Mouse (Mus musculus) mouse trophoblast stem cell (cell line): ENCODE measurements around the gene Slc7a6.

Source experiments
- in situ Hi-C, 2 experiments: fragments of 300-500 bp; cut with MseI, MboI; formaldehyde crosslinking; loops; 2 replicates in 1 of 2; 3 replicates in 1 of 2; pipeline ENCODE4 v1.15.1; 2025

Slc7a6 gene

GRCm38 (mm10) chr8:106140769-106141168 is 27.9 kb upstream of the Slc7a6 start:
- in situ Hi-C loops, result no loop called here

GRCm38 (mm10) chr8:106145331-106145730 is 23.3 kb upstream of the Slc7a6 start:
- in situ Hi-C loops, result no loop called here

- in situ Hi-C loops, result no loop called here
Observed at GRCm38 (mm10) chr8:106146014-106146413, 22.6 kb upstream of the Slc7a6 start.

- in situ Hi-C loops, result no loop called here
Observed at GRCm38 (mm10) chr8:106147868-106148565, 20.6 kb upstream of the Slc7a6 start.

- in situ Hi-C loops, result no loop called here
Observed at GRCm38 (mm10) chr8:106149025-106149424, 19.6 kb upstream of the Slc7a6 start.

GRCm38 (mm10) chr8:106149801-106150652 is 18.6 kb upstream of the Slc7a6 start, which contains the start of gene Pla2g15:
Pla2g15 (plus strand) TSS chr8:106150399.
- in situ Hi-C loops, result no loop called here

GRCm38 (mm10) chr8:106150653-106151000 is 18.0 kb upstream of the Slc7a6 start:
- in situ Hi-C loops, result no loop called here

- in situ Hi-C loops, result no loop called here
Observed at GRCm38 (mm10) chr8:106151041-106151440, 17.6 kb upstream of the Slc7a6 start.

- in situ Hi-C loops, result no loop called here
Observed at GRCm38 (mm10) chr8:106152876-106153275, 15.8 kb upstream of the Slc7a6 start.

- in situ Hi-C loops, result loop anchor here in 1 of 2 experiments (5.0 kb wide), 1 partner anchor 45 kb away; no protein-coding TSS in a partner anchor
Observed at GRCm38 (mm10) chr8:106157419-106157818, 11.2 kb upstream of the Slc7a6 start.

GRCm38 (mm10) chr8:106158381-106158780 is 10.3 kb upstream of the Slc7a6 start:
- in situ Hi-C loops, result loop anchor here in 1 of 2 experiments (5.0 kb wide), 1 partner anchor 44 kb away; no protein-coding TSS in a partner anchor

- in situ Hi-C loops, result loop anchor here (5.0 kb wide), 2 partner anchors 37 to 42 kb away; no protein-coding TSS in a partner anchor
Observed at GRCm38 (mm10) chr8:106159876-106160275, 8.8 kb upstream of the Slc7a6 start.

- in situ Hi-C loops, result loop anchor here in 1 of 2 experiments (5.0 kb wide), 1 partner anchor 34 kb away; no protein-coding TSS in a partner anchor
Observed at GRCm38 (mm10) chr8:106163251-106163650, 5.4 kb upstream of the Slc7a6 start.

- in situ Hi-C loops, result no loop called here
Observed at GRCm38 (mm10) chr8:106165460-106165859, 3.2 kb upstream of the Slc7a6 start.

- in situ Hi-C loops, result no loop called here
Observed at GRCm38 (mm10) chr8:106169017-106169933, 618 bp downstream of the Slc7a6 start.

GRCm38 (mm10) chr8:106169934-106170480 is 1.4 kb downstream of the Slc7a6 start:
- in situ Hi-C loops, result no loop called here

GRCm38 (mm10) chr8:106173566-106173965 is 4.9 kb downstream of the Slc7a6 start:
- in situ Hi-C loops, result no loop called here

- in situ Hi-C loops, result no loop called here
Observed at GRCm38 (mm10) chr8:106176891-106177290, 8.2 kb downstream of the Slc7a6 start.

- in situ Hi-C loops, result no loop called here
Observed at GRCm38 (mm10) chr8:106177594-106177993, 8.9 kb downstream of the Slc7a6 start.

- in situ Hi-C loops, result no loop called here
Observed at GRCm38 (mm10) chr8:106178428-106178827, 9.8 kb downstream of the Slc7a6 start.

GRCm38 (mm10) chr8:106185628-106186270 is 17.1 kb downstream of the Slc7a6 start:
- in situ Hi-C loops, result no loop called here
